Mouse (Mus musculus): ENCODE measurements at regions not wholly inside any gene's neighbourhood (a gene's known extent, or its start where the extent isn't known, plus 50 kb on each side); places are given as distances from the start of the nearest gene placed in this dataset.

- Histone ChIP-seq H3K27ac (replicated peaks) (no peak overlapping the region), H3K4me3 (0 out of 2 replicates have a peak overlapping the region, but pooled peaks have one; percentile 16), H3K9me3 (no peaks in the 10 kb centered on the region), H3K36me3 (replicated peaks) (no peaks in the 10 kb centered on the region), H3K27me3 (replicated peaks; ENCODE audit: low read depth, poor library complexity, severe bottlenecking) (peaks cover 50% of the 10 kb centered on the region), H3K4me1 (peaks cover 15% of the 10 kb centered on the region)
- peak; percentile 44 for DNase-seq (ENCODE audit: low spot score)
- 42% methylated on average over 13 of the region's 13 CpGs for WGBS
These were observed 316.8 kb upstream of the Adamts16 start for GRCm38 (mm10) chr13:71158300-71158860.

- Histone ChIP-seq H3K9me3 (no peaks in the 10 kb centered on the region), H3K4me3 (no peak overlapping the region), H3K27ac (replicated peaks) (no peak overlapping the region), H3K27me3 (replicated peaks; ENCODE audit: low read depth, poor library complexity, severe bottlenecking) (peaks cover 45% of the 10 kb centered on the region), H3K4me1 (peaks cover 15% of the 10 kb centered on the region), H3K36me3 (replicated peaks) (no peaks in the 10 kb centered on the region)
- WGBS: 70% methylated on average over 14 of the region's 14 CpGs
- no peak for DNase-seq (ENCODE audit: low spot score)
These were observed 316.2 kb upstream of the Adamts16 start for GRCm38 (mm10) chr13:71157656-71158299.

- Histone ChIP-seq H3K4me1 (peaks cover 9% of the 10 kb centered on the region), H3K9me3 (no peaks in the 10 kb centered on the region), H3K4me3 (no peak overlapping the region), H3K27ac (replicated peaks) (no peak overlapping the region), H3K36me3 (replicated peaks) (no peaks in the 10 kb centered on the region), H3K27me3 (replicated peaks; ENCODE audit: low read depth, poor library complexity, severe bottlenecking) (peaks cover 51% of the 10 kb centered on the region)
- WGBS: 72% methylated on average over 1 of the region's 1 CpGs
- DNase-seq (ENCODE audit: low spot score): no peak
These were observed 308.5 kb upstream of the Adamts16 start for GRCm38 (mm10) chr13:71150092-71150491.

GRCm38 (mm10) chr13:71149303-71149696 lies 307.7 kb upstream of the Adamts16 start:
- 54% methylated on average over 5 of the region's 5 CpGs for WGBS

GRCm38 (mm10) chr13:71148491-71149302 lies 307.1 kb upstream of the Adamts16 start:
- Histone ChIP-seq H3K27ac (replicated peaks) (no peak overlapping the region; the same call in 1 of the 2 replicates), H3K4me1 (peaks cover 9% of the 10 kb centered on the region), H3K27me3 (replicated peaks; ENCODE audit: low read depth, poor library complexity, severe bottlenecking) (peaks cover 54% of the 10 kb centered on the region), H3K36me3 (replicated peaks) (no peaks in the 10 kb centered on the region), H3K4me3 (no peak overlapping the region), H3K9me3 (no peaks in the 10 kb centered on the region)
- no peak for DNase-seq (ENCODE audit: low spot score)
- 25% methylated on average over 8 of the region's 8 CpGs for WGBS

More at GRCm38 (mm10) chr13:71149303-71149696, 307.7 kb upstream of the Adamts16 start:
- H3K4me3 ChIP-seq: no peak overlapping the region
- H3K9me3 ChIP-seq: no peaks in the 10 kb centered on the region
- no peaks in the 10 kb centered on the region for H3K36me3 ChIP-seq (replicated peaks)
- H3K4me1 ChIP-seq: peaks cover 9% of the 10 kb centered on the region
- no peak for DNase-seq (ENCODE audit: low spot score)
- H3K27ac ChIP-seq (replicated peaks): no peak overlapping the region
- peaks cover 54% of the 10 kb centered on the region for H3K27me3 ChIP-seq (replicated peaks; ENCODE audit: low read depth, poor library complexity, severe bottlenecking)

GRCm38 (mm10) chr13:71146859-71147443 lies 305.3 kb upstream of the Adamts16 start:
- H3K27me3 ChIP-seq (replicated peaks; ENCODE audit: low read depth, poor library complexity, severe bottlenecking): peaks cover 49% of the 10 kb centered on the region; the same call in 1 of the 2 replicates
- no peaks in the 10 kb centered on the region for H3K36me3 ChIP-seq (replicated peaks)
- no peak for DNase-seq (ENCODE audit: low spot score)
- H3K9me3 ChIP-seq: no peaks in the 10 kb centered on the region
- no peak overlapping the region for H3K27ac ChIP-seq (replicated peaks)
- WGBS: 80% methylated on average over 3 of the region's 3 CpGs
- H3K4me1 ChIP-seq: peaks cover 9% of the 10 kb centered on the region
- no peak overlapping the region for H3K4me3 ChIP-seq

- 70% methylated on average over 11 of the region's 11 CpGs for WGBS
- H3K27me3 ChIP-seq (replicated peaks; ENCODE audit: low read depth, poor library complexity, severe bottlenecking): peaks cover 14% of the 10 kb centered on the region; the same call in 1 of the 2 replicates
- H3K4me1 ChIP-seq: peaks cover 6% of the 10 kb centered on the region; the same call in 1 of the 2 replicates
- no peaks in the 10 kb centered on the region for H3K9me3 ChIP-seq
- no peak overlapping the region for H3K27ac ChIP-seq (replicated peaks)
- no peak for DNase-seq (ENCODE audit: low spot score)
- no peak overlapping the region for H3K4me3 ChIP-seq
- H3K36me3 ChIP-seq (replicated peaks): no peaks in the 10 kb centered on the region
These were observed 297.2 kb upstream of the Adamts16 start for GRCm38 (mm10) chr13:71138745-71139312.

GRCm38 (mm10) chr13:71135940-71136632 lies 294.5 kb upstream of the Adamts16 start:
- DNase-seq (ENCODE audit: low spot score): no peak
- H3K27me3 ChIP-seq (replicated peaks; ENCODE audit: low read depth, poor library complexity, severe bottlenecking): peaks cover 5% of the 10 kb centered on the region; the same call in 1 of the 2 replicates
- H3K4me3 ChIP-seq: no peak overlapping the region
- no peaks in the 10 kb centered on the region for H3K36me3 ChIP-seq (replicated peaks)
- H3K27ac ChIP-seq (replicated peaks): no peak overlapping the region
- WGBS: 74% methylated on average over 5 of the region's 5 CpGs
- peaks cover 6% of the 10 kb centered on the region; the same call in 1 of the 2 replicates for H3K4me1 ChIP-seq
- H3K9me3 ChIP-seq: no peaks in the 10 kb centered on the region

- H3K9me3 ChIP-seq: no peaks in the 10 kb centered on the region
- H3K27ac ChIP-seq (replicated peaks): no peak overlapping the region
- H3K36me3 ChIP-seq (replicated peaks): no peaks in the 10 kb centered on the region
- H3K27me3 ChIP-seq (replicated peaks; ENCODE audit: low read depth, poor library complexity, severe bottlenecking): no peaks in the 10 kb centered on the region
- H3K4me3 ChIP-seq: no peak overlapping the region
- DNase-seq (ENCODE audit: low spot score): peak; percentile 61
- 21% methylated on average over 1 of the region's 1 CpGs for WGBS
- no peaks in the 10 kb centered on the region for H3K4me1 ChIP-seq
These were observed 279.9 kb upstream of the Adamts16 start for GRCm38 (mm10) chr13:71121484-71121883.

GRCm38 (mm10) chr13:71108175-71108574 lies 266.6 kb upstream of the Adamts16 start:
- Histone ChIP-seq H3K4me1 (peaks cover 17% of the 10 kb centered on the region), H3K9me3 (no peaks in the 10 kb centered on the region), H3K27me3 (replicated peaks; ENCODE audit: low read depth, poor library complexity, severe bottlenecking) (peaks cover 13% of the 10 kb centered on the region), H3K36me3 (replicated peaks) (no peaks in the 10 kb centered on the region), H3K4me3 (no peak overlapping the region), H3K27ac (replicated peaks) (no peak overlapping the region)
- WGBS: 91% methylated on average over 8 of the region's 8 CpGs
- no peak for DNase-seq (ENCODE audit: low spot score)

GRCm38 (mm10) chr13:71105229-71105838 lies 263.7 kb upstream of the Adamts16 start:
- WGBS: 9% methylated on average over 18 of the region's 18 CpGs

More at GRCm38 (mm10) chr13:71105229-71105838, 263.7 kb upstream of the Adamts16 start:
- H3K27me3 ChIP-seq (replicated peaks; ENCODE audit: low read depth, poor library complexity, severe bottlenecking): peaks cover 23% of the 10 kb centered on the region
- no peaks in the 10 kb centered on the region for H3K36me3 ChIP-seq (replicated peaks)
- H3K27ac ChIP-seq (replicated peaks): no peak overlapping the region; the same call in 1 of the 2 replicates
- peak overlapping the region; percentile 44 for H3K4me3 ChIP-seq
- peaks cover 17% of the 10 kb centered on the region for H3K4me1 ChIP-seq
- no peaks in the 10 kb centered on the region for H3K9me3 ChIP-seq
- peak; percentile 88 for DNase-seq (ENCODE audit: low spot score)
